In the genomic region with DNA sequence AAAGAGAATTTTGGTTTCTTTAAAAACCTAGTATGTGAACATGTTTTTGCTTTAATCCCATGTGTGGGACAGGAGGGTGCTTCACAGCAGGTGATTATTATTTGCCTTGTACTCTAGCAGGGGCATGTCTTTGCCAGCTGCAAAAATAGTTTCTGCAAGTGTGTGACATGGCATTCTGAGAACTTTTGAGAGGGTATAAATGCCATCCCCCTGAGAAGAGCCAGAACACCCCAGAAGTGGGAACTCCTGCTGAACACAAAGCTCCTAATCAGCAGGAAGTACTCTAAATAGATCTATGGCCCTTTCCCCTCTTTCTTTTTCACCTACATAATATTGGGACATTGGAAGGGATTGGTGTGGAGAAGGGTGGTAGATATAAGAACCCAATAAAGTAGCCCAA, we compare ENCODE assay signal across 14 mouse cellular contexts.
"Had no signal": no experiment of that assay in that cellular context is flagged by ENCODE, and none has a peak within 500 bp of the region (broad histone marks: within the 10 kb centered on the region; RNA-seq: fewer than 3 reads in every experiment).

No protein-coding gene starts in this region.

- H3K27me3 ChIP-seq: liver, embryonic 15.5 days; neural tube, embryonic 15.5 days had no signal

- H3K4me3 ChIP-seq: limb, embryonic 10.5 days; liver, embryonic 15.5 days; midbrain, embryonic 10.5 days; myocyte; neural tube, embryonic 15.5 days had no signal

- H3K27ac ChIP-seq: kidney, postnatal 0 days; limb, embryonic 10.5 days; liver, embryonic 15.5 days; midbrain, embryonic 10.5 days; neural tube, embryonic 15.5 days had no signal

- H3K9me3 ChIP-seq: limb, embryonic 10.5 days; liver, embryonic 15.5 days; neural tube, embryonic 15.5 days had no signal

- H3K9ac ChIP-seq: liver, embryonic 15.5 days; lung, embryonic 14.5 days; neural tube, embryonic 15.5 days had no signal

- H3K4me1 ChIP-seq: limb, embryonic 10.5 days; liver, embryonic 15.5 days; midbrain, embryonic 10.5 days; neural tube, embryonic 15.5 days had no signal

- H3K4me2 ChIP-seq: liver, embryonic 11.5 days; liver, embryonic 15.5 days; lung, embryonic 14.5 days; neural tube, embryonic 15.5 days had no signal

- H3K36me3 ChIP-seq: liver, embryonic 15.5 days; midbrain, embryonic 10.5 days; neural tube, embryonic 15.5 days had no signal

- DNase-seq: kidney, postnatal 36 days; lung, embryonic 14.5 days; lung, postnatal 4 days; midbrain, embryonic 14.5 days; right cerebral cortex, adult 18-20 months; right cerebral cortex, postnatal 25 days; thymus, postnatal 36 days had no signal
